Mouse (Mus musculus) heart, embryonic 14.5 days (tissue): ENCODE results near the gene Cptp. TPM values are rescaled to one million over a fixed set of nuclear protein-coding genes. Genes with fewer than 3 reads are reported as not detected.
A peak's percentile ranks its signal among the peaks of the same experiment; 100 is the strongest.

Experiments
- ATAC-seq: fragments of 200-750 bp; cut with Nextera tagmentation; 2 replicates; pipeline ENCODE4 v1.8.0; 2017; ENCODE audit warnings: low read depth, moderate TSS enrichment; ENCODE audit not compliant: insufficient number of reproducible peaks, insufficient read depth, low FRiP score
- H3K27ac ChIP-seq, 2 experiments: fragments of 200-500 bp in 1 of 2; fragments of 300-500 bp in 1 of 2; sonication (generic) in 1 of 2; replicated peaks in 1 of 2; 2 replicates each; pipeline ENCODE4 v1.5.1; 2012 to 2014; ENCODE audit warnings: low read depth in 2 of 2, low read length in 2 of 2, control low read depth in 1 of 2, mild to moderate bottlenecking in 1 of 2, mixed read lengths in 1 of 2; ENCODE audit not compliant: control insufficient read depth in 1 of 2, insufficient read depth in 1 of 2
- H3K27me3 ChIP-seq: fragments of 300-500 bp; sonication (generic); 2 replicates; pipeline ENCODE4 v1.6.1; 2014; ENCODE audit warnings: mild to moderate bottlenecking, low read length, control low read depth; ENCODE audit not compliant: control insufficient read depth, insufficient read depth
- H3K36me3 ChIP-seq: fragments of 300-500 bp; sonication (generic); 2 replicates; pipeline ENCODE4 v1.6.1; 2014; ENCODE audit warnings: mild to moderate bottlenecking, control low read depth, low read length, mixed read lengths; ENCODE audit not compliant: control insufficient read depth, insufficient read depth
- H3K4me1 ChIP-seq, 2 experiments: fragments of 200-500 bp in 1 of 2; fragments of 300-500 bp in 1 of 2; sonication (generic) in 1 of 2; 2 replicates each; pipeline ENCODE4 v1.6.1; 2012 to 2014; ENCODE audit warnings: low read length in 2 of 2, control low read depth in 1 of 2, mixed read lengths in 1 of 2; ENCODE audit not compliant: control insufficient read depth in 2 of 2, insufficient read depth in 2 of 2
- H3K4me2 ChIP-seq: fragments of 300-500 bp; sonication (generic); 2 replicates; pipeline ENCODE4 v1.6.1; 2014; ENCODE audit warnings: mild to moderate bottlenecking, low read length
- H3K4me3 ChIP-seq, 2 experiments: fragments of 200-500 bp in 1 of 2; fragments of 300-500 bp in 1 of 2; sonication (generic) in 1 of 2; 2 replicates each; pipeline ENCODE4 v1.5.1; 2012 to 2014; ENCODE audit warnings: low read length in 2 of 2, mild to moderate bottlenecking in 2 of 2, control low read depth in 1 of 2, low read depth in 1 of 2, moderate library complexity in 1 of 2; ENCODE audit not compliant: control insufficient read depth in 1 of 2, insufficient read depth in 1 of 2
- H3K9ac ChIP-seq: fragments of 300-500 bp; sonication (generic); 2 replicates; pipeline ENCODE4 v1.6.1; 2014; ENCODE audit warnings: mild to moderate bottlenecking, low read length
- H3K9me3 ChIP-seq: fragments of 300-500 bp; sonication (generic); 2 replicates; pipeline ENCODE4 v1.6.1; 2016; ENCODE audit warnings: low read length, control low read depth; ENCODE audit not compliant: control insufficient read depth
- WGBS: fragments of 180-500 bp; shearing (Covaris S2); extraction: QIAGEN DNeasy Blood & Tissue Kit; methylation state at CpG from one replicate; pipeline ENCODE4 v1.1.7; 2014; 5-methylcytosine and 5-hydroxymethylcytosine counted together
- polyA plus RNA-seq: library from polyadenylated mRNA; unstranded; fragments of >200 nt; fragmentation: Nextera tagmentation; extraction: Ambion mirVana; gene quantifications from 2 replicates; pipeline ENCODE4 v1.2.1, GENCODE M21; 2014

Cptp gene
- polyA plus RNA-seq, 1 experiment from 2014 or later, result 11.0 TPM

DNA sequence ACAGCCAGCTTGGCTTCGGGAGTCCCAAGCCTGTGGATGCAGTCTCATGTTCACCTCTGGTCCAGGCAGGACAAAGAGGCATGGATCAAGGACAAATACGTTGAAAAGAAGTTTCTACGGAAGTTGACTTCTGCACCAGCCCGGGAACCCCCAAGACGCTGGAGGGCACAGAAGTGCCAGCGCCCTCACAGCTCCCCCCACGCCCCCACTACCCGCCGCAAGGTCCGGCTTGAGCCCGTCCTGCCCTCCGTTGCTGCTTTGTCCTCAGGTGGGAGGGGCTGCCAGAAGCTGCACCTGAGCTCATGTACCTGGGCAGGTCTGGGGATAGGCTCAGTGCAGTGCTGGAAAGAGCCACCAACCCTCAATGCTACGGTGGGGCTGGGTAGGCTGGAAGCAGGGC lies 34.0 kb upstream of the Cptp start:
- peaks cover 79% of the 10 kb centered on the region for H3K36me3 ChIP-seq
- no peak for ATAC-seq

GRCm38 (mm10) chr4:155901205-155901604 lies 32.0 kb upstream of the Cptp start:
- no peaks in the 10 kb centered on the region for H3K9me3 ChIP-seq
- no peak overlapping the region for H3K9ac ChIP-seq
- H3K4me1 ChIP-seq, result peaks cover 7 to 8% of the 10 kb centered on the region in 2 experiments; a peak in 3 of 4 replicates
- ATAC-seq, result peak; percentile 51; the same call in 1 of the 2 replicates
- peak overlapping the region; percentile 20 to 24; a peak in 1 of 4 replicates for H3K27ac ChIP-seq
- H3K27me3 ChIP-seq, result no peaks in the 10 kb centered on the region
- H3K4me2 ChIP-seq, result no peak overlapping the region
- no peak overlapping the region for H3K4me3 ChIP-seq
- H3K36me3 ChIP-seq, result peaks cover 85% of the 10 kb centered on the region
- WGBS, result 38% methylated on average over 3 of the region's 3 CpGs

More for the DNA sequence above, 34.0 kb upstream of the Cptp start:
- no peak overlapping the region for H3K4me3 ChIP-seq
- H3K9ac ChIP-seq, result no peak overlapping the region
- no peaks in the 10 kb centered on the region for H3K9me3 ChIP-seq
- peaks cover 7 to 8% of the 10 kb centered on the region in 2 experiments; a peak in 3 of 4 replicates for H3K4me1 ChIP-seq
- no peak overlapping the region for H3K4me2 ChIP-seq
- H3K27ac ChIP-seq, result no peak overlapping the region
- no peaks in the 10 kb centered on the region for H3K27me3 ChIP-seq
- 92% methylated on average over 13 of the region's 13 CpGs for WGBS

DNA sequence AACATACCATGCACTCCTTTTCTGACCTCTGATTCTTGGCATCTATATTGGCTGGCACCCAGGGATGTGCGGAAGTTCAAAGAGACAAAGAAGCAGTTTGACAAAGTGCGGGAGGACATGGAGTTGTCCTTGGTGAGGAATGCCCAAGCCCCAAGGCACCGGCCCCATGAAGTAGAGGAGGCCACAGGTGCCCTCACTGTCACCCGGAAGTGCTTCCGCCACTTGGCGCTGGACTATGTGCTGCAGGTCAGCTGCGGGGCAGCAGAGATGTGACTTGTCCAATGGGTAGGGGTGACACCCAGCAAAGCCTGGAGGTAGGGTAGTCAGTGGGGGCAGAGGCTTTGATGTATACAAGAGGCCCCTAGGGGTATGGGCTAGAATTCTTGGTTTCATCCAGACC lies 30.1 kb upstream of the Cptp start:
- no peak for ATAC-seq
- no peaks in the 10 kb centered on the region for H3K27me3 ChIP-seq
- no peak overlapping the region for H3K4me3 ChIP-seq
- H3K4me2 ChIP-seq, result no peak overlapping the region
- H3K36me3 ChIP-seq, result peaks cover 68% of the 10 kb centered on the region
- peaks cover 17 to 18% of the 10 kb centered on the region in 2 experiments for H3K4me1 ChIP-seq
- no peaks in the 10 kb centered on the region for H3K9me3 ChIP-seq
- no peak overlapping the region for H3K9ac ChIP-seq
- WGBS, result 91% methylated on average over 7 of the region's 7 CpGs
- no peak overlapping the region for H3K27ac ChIP-seq

GRCm38 (mm10) chr4:155898318-155898717 lies 29.1 kb upstream of the Cptp start:
- Histone ChIP-seq H3K9me3 (no peaks in the 10 kb centered on the region), H3K36me3 (peaks cover 58% of the 10 kb centered on the region), H3K27me3 (no peaks in the 10 kb centered on the region), H3K4me1 (peaks cover 19 to 28% of the 10 kb centered on the region in 2 experiments), H3K4me2 (no peak overlapping the region), H3K4me3 (no peak overlapping the region), H3K9ac (no peak overlapping the region), H3K27ac (no peak overlapping the region)
- no peak for ATAC-seq
- WGBS, result 95% methylated on average over 2 of the region's 2 CpGs

GRCm38 (mm10) chr4:155896461-155896860 lies 27.2 kb upstream of the Cptp start:
- Histone ChIP-seq H3K4me1 (peaks cover 21 to 35% of the 10 kb centered on the region in 2 experiments), H3K27me3 (no peaks in the 10 kb centered on the region), H3K9me3 (no peaks in the 10 kb centered on the region), H3K27ac (no peak overlapping the region), H3K4me2 (no peak overlapping the region), H3K4me3 (no peak overlapping the region), H3K9ac (no peak overlapping the region), H3K36me3 (peaks cover 39% of the 10 kb centered on the region)
- ATAC-seq, result no peak
- WGBS, result 93% methylated on average over 12 of the region's 12 CpGs

DNA sequence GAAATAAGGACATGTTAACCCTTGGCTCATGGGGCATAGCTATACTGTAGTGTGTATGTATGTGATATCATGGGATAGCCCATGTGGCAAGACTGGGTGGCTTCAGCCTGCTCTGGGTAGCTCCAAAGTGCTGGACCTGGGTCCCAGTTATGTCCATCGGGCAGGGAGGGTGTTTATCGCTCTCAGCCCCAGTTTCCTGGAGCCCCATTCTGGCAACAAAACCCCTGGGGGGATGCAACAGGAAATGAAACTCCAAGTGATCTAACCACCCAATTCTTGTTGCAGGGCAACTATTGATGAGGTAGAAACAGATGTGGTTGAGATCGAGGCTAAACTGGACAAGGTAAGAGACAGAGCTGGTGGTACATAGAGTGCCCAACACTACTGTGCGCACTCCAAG lies 26.6 kb upstream of the Cptp start:
- Histone ChIP-seq H3K4me3 (no peak overlapping the region), H3K9ac (no peak overlapping the region), H3K4me2 (no peak overlapping the region), H3K36me3 (peaks cover 35% of the 10 kb centered on the region), H3K27me3 (no peaks in the 10 kb centered on the region), H3K27ac (no peak overlapping the region), H3K4me1 (peaks cover 16 to 33% of the 10 kb centered on the region in 2 experiments), H3K9me3 (no peaks in the 10 kb centered on the region)
- WGBS, result 89% methylated on average over 4 of the region's 4 CpGs
- ATAC-seq, result no peak

- no peaks in the 10 kb centered on the region for H3K27me3 ChIP-seq
- 40% methylated on average over 6 of the region's 6 CpGs for WGBS
- H3K9ac ChIP-seq, result no peak overlapping the region
- H3K4me1 ChIP-seq, result peaks cover 20 to 37% of the 10 kb centered on the region in 2 experiments
- H3K36me3 ChIP-seq, result peaks cover 29% of the 10 kb centered on the region
- no peak overlapping the region for H3K4me3 ChIP-seq
- H3K27ac ChIP-seq, result peak overlapping the region in 1 of 2 experiments; percentile 19; a peak in 1 of 4 replicates
- no peaks in the 10 kb centered on the region for H3K9me3 ChIP-seq
- peak overlapping the region; percentile 99; the same call in 1 of the 2 replicates for H3K4me2 ChIP-seq
- no peak for ATAC-seq
Observed at GRCm38 (mm10) chr4:155895216-155895615, 26.0 kb upstream of the Cptp start.

- H3K4me1 ChIP-seq, result peaks cover 20 to 40% of the 10 kb centered on the region in 2 experiments
- peaks cover 28% of the 10 kb centered on the region for H3K36me3 ChIP-seq
- WGBS, result 21% methylated on average over 8 of the region's 8 CpGs
- peak overlapping the region; percentile 99 for H3K4me2 ChIP-seq
- ATAC-seq, result no peak
- H3K9ac ChIP-seq, result peak overlapping the region; percentile 28; the same call in 1 of the 2 replicates
- H3K27ac ChIP-seq, result peak overlapping the region; percentile 1 to 19; a peak in 2 of 4 replicates
- no peak overlapping the region for H3K4me3 ChIP-seq
- no peaks in the 10 kb centered on the region for H3K9me3 ChIP-seq
- no peaks in the 10 kb centered on the region for H3K27me3 ChIP-seq
Observed at GRCm38 (mm10) chr4:155894311-155894881, 25.2 kb upstream of the Cptp start.
